Mouse (Mus musculus) CD4-positive helper T cell, adult 2 months (primary cell): ENCODE results near the gene Chat.

Experiments
- DNase-seq: peaks from one replicate; pipeline ENCODE4 v3.0.0-alpha.2; 2012; ENCODE audit warnings: low read depth, missing footprints, low spot score

Gene Chat

GRCm38 (mm10) chr14:32465889-32466288 lies at the start of gene Chat:
Gene Chat, minus strand, starts transcription at chr14:32465989.
- no peak for DNase-seq

- peak; percentile 94 for DNase-seq
Observed at GRCm38 (mm10) chr14:32513336-32514032, 47.7 kb upstream of the Chat start, which contains the start of gene Ercc6. Gene Ercc6, plus strand, starts transcription at chr14:32513521.

DNA sequence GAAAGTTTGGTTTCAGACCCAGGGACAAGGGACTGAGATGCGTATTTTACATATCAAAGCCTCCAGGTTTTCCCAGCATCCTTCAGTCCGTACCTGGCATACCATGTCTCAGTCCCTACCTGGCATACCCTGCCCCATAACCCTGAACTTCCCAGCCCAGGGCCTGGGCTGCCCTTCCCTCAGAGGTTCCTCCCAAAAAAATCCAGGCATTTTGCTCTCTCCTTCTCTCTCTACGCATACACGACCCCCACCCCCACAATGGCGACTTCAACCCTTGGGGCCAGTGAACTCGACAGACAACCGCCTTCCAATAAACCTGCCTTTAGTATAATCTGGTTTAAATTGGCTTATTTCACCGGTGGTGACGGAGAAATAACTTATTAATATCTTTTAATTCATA lies 47.1 kb upstream of the Chat start:
- no peak for DNase-seq

DNA sequence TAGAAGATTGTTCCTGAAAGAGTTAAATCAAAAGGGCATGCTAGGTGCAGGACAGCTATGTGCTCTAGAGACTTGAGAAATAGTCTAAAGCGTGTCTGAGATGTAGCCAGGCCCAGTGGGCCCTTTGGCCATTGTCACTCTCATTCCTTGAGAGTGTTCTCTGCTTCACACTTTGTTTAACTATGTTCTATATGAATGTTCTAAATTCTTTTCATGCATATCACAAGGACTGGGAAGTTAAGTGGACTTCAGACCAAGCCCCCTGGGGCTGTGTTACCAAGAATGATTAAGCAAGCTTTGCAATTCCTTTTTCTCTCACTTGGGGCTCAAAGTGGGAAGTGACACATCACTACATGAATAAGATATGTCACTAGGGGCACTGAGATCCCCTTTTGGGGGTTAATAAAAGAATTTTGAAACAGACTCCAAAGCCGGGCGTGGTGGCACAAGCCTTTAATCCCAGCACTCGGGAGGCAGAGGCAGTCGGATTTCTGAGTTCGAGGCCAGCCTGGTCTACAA lies 43.7 kb upstream of the Chat start:
- DNase-seq: no peak

GRCm38 (mm10) chr14:32508105-32508835 lies 42.5 kb upstream of the Chat start:
- no peak for DNase-seq

DNA sequence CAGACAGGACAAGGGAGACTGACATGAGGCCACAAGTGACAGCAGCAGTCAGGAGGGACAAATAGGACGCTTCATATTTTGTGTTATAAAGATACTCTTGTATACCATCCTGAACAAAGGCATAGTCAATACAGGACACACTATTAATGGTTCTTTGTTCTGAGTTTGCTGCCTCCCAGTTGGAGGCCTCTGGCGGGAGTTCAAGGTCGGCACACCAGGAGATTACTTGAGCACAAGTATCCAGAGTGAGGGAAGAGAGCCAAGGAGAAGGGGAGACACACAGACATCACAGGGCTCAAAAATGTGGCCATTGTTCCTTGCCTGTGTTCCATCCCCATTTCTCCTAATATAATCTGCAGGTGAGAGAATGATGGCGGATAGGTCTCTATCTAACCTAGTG lies 41.4 kb upstream of the Chat start:
- DNase-seq: no peak

GRCm38 (mm10) chr14:32506329-32506728 lies 40.5 kb upstream of the Chat start:
- no peak for DNase-seq

GRCm38 (mm10) chr14:32503897-32504296 lies 38.1 kb upstream of the Chat start:
- DNase-seq: no peak

- DNase-seq: no peak
Observed at GRCm38 (mm10) chr14:32502764-32503688, 37.2 kb upstream of the Chat start.

DNA sequence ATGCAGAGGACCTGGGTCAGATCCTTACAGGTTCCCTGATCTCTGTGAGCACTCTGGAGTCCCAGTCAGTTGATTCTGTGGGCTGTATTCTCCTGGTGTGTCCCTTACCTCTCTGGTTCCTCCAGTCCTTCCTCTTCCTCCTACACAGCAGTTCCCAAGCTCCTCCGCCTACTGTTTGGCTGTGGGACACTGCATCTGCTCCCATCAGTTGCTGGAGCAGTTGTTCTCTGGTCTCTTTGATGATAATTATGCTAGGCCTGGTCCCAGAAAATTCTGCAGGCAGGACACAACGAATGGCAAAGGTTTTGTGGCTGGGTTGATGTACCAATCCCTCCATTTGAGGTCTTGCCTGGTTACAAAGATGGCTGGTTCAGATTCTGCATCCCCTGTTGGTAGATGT lies 35.5 kb upstream of the Chat start:
- DNase-seq: no peak

GRCm38 (mm10) chr14:32496115-32496850 lies 30.5 kb upstream of the Chat start:
- DNase-seq: no peak

DNA sequence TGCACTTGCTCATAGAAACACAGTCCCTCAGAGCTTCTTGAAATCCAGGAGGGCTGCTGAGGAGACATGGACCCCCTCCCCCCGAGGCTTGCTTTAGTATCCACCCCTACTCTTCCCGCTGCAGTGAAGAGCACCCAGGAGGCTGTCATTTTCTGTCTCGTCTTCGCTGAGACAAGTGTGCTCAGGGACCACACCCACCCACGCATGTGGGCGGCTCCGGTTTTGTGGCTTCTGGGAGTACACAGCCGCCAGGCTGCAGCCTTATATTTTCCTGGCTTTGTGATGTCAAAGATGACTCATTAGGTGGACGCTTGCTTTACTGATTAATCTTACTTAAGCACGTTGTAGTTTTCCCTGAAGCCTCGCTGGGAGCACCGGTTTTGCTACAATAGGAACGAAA lies 26.7 kb upstream of the Chat start:
- DNase-seq: peak; percentile 65

DNA sequence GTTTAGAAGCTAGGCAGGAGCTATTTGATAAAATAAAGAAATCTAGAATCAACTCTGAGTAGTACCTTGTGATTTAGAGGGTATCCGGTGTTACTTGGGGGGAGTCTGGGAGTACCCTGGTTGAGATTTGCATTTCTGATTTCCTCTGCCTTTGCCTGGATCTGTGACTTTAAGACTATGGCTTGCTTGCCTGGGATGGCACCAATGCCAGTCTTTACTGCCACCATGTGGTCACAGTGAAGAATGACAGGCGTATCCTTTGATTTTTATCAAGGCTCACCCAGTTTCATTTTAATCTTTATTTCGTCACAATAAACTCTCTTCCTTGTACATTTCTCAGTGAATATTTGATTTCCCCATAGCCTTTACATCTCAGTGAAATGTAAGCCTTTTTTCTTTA lies 16.3 kb upstream of the Chat start:
- peak; percentile 39 for DNase-seq

DNA sequence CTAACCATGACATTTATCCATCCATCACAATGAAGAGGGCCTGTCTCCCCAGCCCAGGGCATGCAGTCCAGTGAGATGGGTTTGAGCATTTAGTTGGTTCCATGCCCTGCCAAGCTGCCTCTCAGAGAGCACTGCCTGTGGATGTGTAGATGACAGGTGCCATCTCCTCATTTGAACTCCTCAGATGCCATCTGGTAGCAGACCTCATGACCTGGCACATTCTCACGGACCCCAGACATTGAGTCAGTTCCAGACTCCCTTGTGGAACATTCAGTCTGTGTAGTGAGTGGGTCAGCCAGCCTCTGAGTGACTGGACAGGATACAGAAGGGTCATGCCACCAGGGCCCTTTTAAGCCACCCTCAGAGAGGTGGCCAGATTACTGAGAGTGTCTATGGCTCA lies 11.8 kb upstream of the Chat start:
- DNase-seq: no peak

DNA sequence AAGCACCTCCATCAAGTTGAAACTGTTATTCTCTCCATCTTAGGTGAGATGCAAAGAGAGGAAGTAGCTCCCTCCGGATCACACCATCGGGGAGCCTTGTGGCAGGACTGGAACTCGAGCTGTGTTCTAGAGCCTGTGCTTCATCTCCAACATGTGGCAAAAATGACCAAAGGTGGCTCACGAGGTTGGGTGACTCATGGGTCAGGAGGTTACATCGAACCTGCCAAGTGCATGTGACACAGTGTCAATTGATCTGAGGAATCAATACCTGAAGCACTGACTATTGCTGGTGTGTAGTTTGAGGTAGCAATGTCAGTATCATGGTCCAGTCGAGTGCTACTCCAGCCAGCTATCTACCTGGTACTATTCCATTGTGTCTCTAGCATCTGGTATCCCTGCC lies 10.8 kb upstream of the Chat start:
- DNase-seq: no peak

- no peak for DNase-seq
Observed at GRCm38 (mm10) chr14:32472996-32473395, 7.2 kb upstream of the Chat start.

DNA sequence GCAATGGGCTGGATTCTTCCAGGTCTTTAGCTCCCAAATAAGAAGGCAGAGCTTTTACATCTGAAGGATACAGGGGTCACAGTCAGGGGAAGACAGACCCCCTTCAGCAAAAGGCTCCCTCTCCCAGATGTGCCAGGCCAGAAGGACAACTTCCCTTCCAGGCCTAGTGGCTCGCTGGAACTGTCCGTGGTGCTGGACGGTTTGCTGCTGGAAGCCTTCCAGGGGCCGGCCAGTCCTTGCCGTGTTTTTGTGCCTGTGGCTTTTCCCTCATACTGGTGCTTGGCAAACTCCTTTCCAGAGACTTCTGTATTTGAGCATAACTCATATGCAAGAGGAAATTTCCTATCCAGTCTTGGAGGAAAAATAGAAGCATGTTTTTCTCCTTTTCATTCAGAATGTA lies 1.8 kb upstream of the Chat start:
- no peak for DNase-seq

GRCm38 (mm10) chr14:32465506-32465870 lies 301 bp downstream of the Chat start:
- DNase-seq: no peak

- no peak for DNase-seq
Observed at GRCm38 (mm10) chr14:32464601-32465505, 936 bp downstream of the Chat start, which contains the start of gene Slc18a3. Gene Slc18a3, minus strand, starts transcription at chr14:32464850.
